Mouse (Mus musculus): ENCODE measurements at regions not wholly inside any gene's neighbourhood (a gene's known extent, or its start where the extent isn't known, plus 50 kb on each side); places are given as distances from the start of the nearest gene placed in this dataset.

- DNase-seq, result no peak
These were observed 51.3 kb downstream of the 3110018I06Rik start for GRCm38 (mm10) chr12:107539683-107540082.

DNA sequence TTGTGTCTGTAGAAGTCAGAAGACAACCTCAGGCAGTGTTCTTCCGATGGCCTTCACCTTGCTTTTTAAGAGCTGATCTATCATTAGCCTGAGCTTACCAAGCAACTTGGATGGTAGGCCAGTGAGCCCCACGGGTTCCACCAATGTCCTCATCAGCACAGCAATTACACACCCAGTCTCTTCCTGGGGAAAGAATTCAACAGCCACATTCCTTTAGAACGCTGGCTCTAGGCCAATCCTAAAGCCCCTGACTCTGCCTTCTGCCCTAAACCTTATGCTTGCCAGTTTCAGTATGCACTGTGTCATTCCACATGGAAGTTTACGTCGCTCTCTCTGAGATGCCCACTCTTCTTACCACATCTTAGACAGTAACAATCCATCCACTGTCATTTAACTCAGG is 52.8 kb downstream of the 3110018I06Rik start:
- no peak for DNase-seq

DNA sequence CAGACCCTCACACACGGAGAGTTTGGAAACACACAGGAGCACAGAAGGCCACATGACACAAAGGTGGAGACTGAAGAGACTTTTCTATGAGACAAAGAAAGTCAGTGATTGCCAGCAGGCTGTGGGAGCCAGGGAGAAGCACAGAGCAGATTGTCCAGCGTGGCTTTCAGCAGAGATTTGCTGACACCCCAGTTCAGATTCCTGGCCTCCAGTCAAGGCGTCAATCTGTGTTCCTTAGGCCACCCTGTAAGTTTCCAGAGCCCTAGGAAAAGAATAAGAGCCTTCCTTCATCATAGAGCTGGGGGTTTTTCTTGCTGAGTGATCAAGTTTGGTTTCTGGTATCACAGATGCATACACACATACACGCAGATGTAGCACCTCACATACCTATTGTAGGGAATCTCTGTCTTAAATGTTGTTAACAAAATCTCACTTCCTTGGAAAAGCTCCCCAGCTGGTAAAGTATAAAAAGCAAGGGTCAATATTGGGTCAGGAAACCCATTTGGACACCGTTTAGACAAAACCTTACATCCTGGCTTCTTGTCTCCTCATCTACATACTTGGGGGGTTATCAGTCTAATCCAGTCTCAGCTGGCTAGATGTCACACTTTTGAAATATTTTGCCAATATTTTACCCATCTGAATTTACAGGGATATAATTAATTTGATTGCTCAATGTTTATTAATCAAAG is 58.9 kb downstream of the 3110018I06Rik start:
- DNase-seq, result no peak

DNA sequence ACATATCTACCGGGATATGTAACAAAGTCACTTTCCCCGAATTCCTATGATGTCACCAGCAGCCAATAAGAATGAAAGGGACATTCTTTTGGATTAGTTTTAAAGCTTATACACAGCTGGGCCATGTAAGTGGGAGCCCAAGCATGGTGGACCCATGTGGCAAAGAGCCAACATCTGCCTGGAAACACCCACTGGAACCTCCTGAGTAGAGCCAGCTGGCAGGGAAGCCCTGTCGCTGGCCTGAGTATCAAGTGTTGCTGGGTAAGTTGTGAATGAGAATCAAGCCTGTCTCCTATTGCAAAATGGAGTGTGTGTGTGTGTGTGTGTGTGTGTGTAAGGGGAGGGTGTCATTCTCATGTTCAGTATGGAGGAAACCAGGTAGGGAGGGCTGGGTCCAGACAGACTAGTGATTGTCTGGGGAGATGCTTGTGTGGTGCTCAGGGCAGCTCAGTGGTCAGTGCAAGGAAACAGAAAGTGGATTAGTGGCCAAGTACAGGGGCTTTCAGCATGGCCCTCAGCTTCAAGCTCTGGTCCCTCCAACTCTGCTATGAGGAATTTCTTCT is 59.5 kb downstream of the 3110018I06Rik start:
- DNase-seq, result no peak

- no peak for DNase-seq
These were observed 61.2 kb downstream of the 3110018I06Rik start for GRCm38 (mm10) chr12:107549452-107550296.

GRCm38 (mm10) chr12:107559191-107559590 is 70.8 kb downstream of the 3110018I06Rik start:
- DNase-seq, result no peak

DNA sequence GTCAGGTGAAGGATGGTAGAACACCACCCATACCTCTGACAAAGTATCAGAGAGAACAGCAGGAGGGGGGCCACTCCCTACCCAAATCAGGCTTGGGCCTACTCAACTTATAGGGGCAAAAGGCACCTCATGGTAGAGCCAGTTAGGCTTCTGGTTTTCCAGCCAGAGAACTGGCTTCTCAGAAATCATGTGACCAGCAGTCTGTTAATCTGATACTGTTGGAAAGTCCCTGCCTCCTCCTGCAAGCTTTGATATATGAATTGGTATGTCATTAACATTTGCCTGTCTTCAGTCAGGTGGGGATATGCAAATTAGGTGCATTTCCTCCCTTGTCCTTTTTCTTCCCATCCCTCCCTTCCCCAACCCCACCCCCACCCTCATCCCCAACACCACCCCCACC is 71.7 kb downstream of the 3110018I06Rik start:
- no peak for DNase-seq

- no peak for DNase-seq
These were observed 84.2 kb downstream of the 3110018I06Rik start for GRCm38 (mm10) chr12:107572586-107572985.

- no peak for DNase-seq
These were observed 91.1 kb downstream of the 3110018I06Rik start for GRCm38 (mm10) chr12:107579508-107579907.

DNA sequence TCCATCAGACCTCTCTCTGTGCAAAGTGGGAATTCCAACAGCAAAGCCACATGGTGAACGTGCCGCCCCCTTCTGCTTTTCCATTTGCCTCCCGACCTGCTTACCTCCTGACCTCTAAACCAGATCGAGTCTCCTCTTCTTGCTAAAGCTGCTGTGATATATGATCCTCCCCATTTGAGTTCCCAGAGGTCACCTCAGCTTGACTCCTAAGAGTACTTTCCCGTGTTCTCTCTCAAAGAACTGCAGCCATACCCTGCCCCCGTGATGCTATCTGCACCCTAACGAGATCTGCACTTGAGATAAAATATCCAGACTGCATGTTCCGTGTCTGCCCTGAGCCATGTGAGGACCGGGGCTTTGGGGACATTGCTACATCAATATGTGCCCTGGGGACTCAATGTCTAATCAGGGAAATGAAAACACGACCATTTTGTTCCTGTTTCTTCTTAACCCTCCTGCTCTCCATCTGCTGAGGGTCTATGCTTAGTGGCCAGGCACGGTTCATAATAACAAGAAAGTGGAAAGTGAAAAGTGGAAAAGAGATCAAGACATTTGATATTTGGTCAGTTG is 94.8 kb downstream of the 3110018I06Rik start:
- DNase-seq, result no peak

GRCm38 (mm10) chr12:107585696-107586225 is 97.3 kb downstream of the 3110018I06Rik start:
- DNase-seq, result no peak

DNA sequence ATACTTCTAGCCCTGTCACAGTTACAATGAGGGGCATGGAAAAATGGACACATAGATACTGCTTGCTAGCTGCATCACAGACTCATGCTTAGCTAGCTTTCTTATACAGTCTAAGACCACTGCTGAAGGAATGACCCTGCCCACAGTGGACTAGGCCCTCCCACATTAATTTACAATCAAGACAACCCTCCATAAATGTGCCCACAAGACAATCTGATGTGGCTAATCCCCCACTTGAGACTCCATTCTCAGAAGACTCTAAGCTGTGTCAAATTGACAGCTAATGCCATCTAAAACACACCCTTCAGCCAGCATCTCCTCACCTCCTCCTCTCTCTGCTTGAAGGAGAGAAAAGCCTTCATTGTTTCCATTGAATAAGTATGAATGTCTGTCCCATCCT is 107.8 kb downstream of the 3110018I06Rik start:
- DNase-seq, result no peak

DNA sequence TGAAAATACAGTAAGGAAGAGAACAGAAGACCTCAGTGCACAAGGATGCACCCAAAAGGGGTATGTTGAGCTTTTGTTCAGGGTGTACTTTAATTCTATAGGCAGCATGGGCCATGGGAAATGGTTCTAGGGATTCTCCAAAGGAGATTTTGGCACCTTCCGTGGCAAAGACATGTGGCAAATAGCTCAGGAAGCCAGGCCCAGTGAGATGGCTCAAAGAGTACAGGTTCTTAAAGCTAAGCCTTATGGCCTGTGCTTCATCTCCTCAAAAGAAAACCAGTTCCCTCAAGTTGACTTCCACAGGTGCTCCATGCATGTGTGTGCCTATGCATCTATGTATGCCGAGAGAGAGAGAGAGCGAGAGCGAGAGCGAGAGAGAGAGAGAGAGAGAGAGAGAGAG is 112.1 kb downstream of the 3110018I06Rik start:
- no peak for DNase-seq

- DNase-seq, result no peak
These were observed 120.5 kb downstream of the 3110018I06Rik start for GRCm38 (mm10) chr12:107608966-107609365.

- no peak for DNase-seq
These were observed 121.6 kb downstream of the 3110018I06Rik start for GRCm38 (mm10) chr12:107609986-107610385.

DNA sequence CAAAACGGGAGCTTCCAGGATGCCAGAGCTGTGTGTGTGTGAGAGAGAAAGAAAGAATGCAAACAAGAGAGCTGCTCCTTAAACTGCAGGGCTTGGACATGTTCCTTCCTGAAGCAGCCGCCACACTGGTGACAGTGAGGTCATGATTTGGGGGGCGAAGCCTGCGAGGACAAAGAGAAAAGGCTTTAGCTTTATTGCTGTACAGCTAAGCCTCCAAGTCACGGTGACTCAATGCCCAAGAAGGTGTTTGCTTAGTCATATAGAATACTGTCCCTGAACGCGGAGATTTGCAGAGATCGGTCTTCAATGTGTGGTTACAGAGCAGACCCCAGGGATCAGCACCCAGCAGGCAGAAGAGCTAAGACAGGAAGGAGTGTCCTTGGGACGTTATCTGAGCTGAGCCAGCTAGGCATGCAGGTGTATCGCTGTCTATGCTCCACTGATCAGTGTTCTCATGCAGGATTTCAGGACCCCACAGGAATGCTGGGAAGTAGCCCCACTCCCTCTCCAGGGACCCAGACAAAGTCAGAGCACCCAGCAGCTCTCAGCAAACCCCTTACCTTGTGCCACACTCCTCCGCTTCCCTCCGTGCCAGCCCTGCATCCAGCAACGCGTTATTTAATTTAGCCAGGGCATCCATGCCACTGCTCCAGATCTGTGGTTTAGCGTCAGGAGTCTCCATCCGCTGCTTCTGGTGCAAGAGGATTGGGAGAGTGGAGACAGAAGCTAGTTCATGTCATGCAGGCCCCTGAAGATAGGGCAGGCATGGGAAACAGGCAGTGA is 129.0 kb downstream of the 3110018I06Rik start:
- DNase-seq, result no peak

- DNase-seq, result no peak
These were observed 136.0 kb downstream of the 3110018I06Rik start for GRCm38 (mm10) chr12:107624446-107624845.

- DNase-seq, result no peak
These were observed 159.6 kb downstream of the 3110018I06Rik start for GRCm38 (mm10) chr12:107648008-107648407.

GRCm38 (mm10) chr12:107652126-107652728 is 163.8 kb downstream of the 3110018I06Rik start:
- DNase-seq, result no peak

DNA sequence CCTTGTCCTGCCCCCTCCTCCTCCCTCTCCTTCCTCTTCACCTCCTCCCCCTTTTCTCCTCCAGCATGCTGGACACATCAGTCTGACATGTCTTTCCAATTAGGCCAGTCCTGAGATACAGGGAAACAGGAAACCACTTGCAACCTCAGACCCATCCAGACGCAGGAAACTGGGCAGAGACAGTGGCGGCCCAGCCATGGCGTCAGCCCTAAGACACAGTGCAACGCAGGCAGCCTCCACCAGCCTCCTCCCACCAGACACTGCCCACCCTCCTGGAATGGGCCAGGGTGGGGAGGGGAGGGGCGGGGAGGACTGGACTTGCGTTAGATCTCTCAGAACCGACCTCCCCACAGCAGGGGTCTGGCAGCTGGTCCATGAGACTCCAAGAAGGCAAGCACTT is 164.7 kb downstream of the 3110018I06Rik start:
- no peak for DNase-seq

DNA sequence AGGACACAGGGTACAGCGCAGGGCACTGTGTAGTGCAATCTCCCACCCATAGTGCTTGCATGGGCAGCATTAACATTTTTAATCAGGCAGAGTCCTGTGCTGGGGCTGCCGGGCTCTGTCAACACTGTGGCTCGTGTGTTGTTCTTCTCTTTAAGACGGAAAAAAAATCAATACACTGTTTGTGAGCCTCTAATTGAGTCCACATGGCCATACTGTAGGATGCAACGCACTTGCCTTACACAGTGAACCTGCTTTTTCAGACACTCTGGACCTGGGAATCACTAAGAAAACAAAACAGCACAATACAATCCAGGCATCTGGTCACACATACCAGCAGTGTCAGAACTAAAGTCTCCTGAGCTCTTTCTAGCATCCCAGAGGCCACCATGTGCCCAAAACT is 168.4 kb downstream of the 3110018I06Rik start:
- DNase-seq, result no peak

DNA sequence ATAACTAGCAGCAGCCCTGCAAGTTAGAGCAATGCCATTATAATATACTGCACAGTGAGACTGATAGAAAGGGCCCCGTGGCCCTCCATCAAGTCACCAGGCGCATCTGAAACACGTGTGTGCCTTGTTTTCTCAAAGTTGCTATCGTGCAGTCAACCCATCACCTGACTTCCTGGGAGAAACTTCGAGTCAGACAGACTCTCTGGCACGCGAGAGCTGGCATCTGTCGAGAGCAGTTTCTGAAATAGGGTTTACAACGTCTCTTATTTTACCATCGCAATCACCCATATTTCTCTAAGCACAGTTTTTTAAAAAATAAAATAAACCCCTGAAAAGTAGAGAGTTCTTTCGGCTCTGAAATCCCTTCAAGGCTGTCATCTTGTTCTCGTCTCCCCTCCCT is 169.8 kb downstream of the 3110018I06Rik start:
- DNase-seq, result no peak
